Mouse (Mus musculus): ENCODE results near the gene Gk2.

Gk2 gene

GRCm38 (mm10) chr5:97456816-97457215 is at the start of gene Gk2:
Gene Gk2, minus strand, starts transcription at chr5:97457021.
- DNase-seq: no peak

DNA sequence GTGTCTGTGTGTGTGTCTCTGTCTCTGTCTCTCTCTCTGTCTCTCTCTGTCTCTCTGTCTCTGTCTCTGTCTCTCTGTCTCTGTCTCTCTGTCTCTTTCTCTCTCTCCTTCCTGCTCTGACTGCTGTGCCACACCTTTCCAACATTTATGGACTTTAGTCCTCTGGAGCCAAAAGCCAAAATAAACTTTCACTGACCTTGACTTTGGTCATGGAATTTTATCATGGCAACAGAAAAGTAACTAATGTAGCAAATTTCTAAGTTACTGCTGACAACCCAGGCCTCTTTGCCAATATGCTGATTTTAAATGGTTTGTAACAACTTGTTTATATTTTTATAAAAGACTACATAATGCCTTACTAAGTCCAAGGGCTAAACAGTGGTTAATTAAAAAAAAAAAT is 41.2 kb upstream of the Gk2 start:
- DNase-seq: no peak

DNA sequence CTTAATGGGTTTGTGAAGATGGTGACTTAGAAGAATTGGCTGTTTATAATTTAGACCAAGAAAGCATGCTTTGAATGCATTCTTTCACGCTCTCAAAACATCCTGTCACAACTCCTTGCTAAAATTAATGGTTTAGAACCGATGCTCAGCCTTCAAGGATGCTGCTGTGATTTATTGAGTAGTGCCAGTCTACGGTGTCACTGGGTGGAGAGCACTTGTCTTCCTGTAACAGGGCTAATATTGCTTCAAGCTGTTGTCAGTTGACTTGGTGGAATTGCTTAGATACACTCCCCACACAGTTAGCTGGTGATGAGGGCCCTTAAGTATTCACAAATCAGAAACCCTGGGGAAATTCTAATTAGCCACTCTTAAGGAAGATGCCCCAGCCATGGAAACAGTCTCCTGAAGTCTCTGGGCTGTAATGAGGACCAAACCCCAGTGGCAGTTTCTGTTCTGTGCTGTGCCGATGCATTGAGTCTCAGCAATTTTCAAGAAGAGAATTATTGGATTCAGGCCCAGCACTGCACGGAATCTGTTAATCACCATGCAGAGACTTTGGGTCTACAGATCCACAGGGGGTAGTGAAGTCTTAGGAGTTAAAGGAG is 38.8 kb upstream of the Gk2 start:
- DNase-seq: no peak

DNA sequence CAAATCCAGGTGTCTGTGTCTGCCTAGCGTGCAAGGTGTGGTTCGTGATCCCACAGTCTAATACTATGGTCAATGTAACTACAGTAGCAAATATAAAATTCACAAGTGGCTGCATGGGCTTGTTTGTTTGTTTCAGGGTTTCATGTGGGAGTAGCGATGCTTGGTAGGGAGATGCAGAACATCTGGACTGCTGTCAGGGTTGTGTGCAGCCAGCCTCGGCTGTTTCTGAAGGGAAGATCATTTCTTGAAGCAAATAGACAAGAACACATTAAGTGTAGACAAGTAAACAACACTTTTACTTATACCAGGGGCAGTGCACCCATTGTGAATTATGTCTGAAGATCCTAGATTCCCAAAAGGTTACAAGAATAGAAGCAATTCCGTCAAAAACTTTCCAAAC is 36.6 kb upstream of the Gk2 start:
- DNase-seq: no peak

DNA sequence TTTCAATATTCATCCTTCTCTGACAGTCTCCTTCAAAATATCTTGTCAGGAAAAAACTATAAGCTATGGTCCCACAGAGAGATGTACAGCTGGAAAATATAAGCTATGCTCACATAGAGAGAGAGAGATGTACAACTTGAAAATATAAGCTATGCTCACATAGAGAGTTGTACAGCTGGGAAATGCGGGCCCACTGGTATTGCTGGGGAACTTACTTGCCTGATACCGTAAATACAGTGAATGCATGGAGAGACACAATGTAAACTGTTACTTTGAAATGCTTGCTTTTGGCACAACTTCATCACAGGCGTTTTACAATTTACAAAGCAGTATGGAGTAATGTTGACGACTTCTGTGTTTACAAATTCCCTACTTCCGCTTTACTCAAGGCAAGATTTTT is 29.3 kb upstream of the Gk2 start:
- no peak for DNase-seq

DNA sequence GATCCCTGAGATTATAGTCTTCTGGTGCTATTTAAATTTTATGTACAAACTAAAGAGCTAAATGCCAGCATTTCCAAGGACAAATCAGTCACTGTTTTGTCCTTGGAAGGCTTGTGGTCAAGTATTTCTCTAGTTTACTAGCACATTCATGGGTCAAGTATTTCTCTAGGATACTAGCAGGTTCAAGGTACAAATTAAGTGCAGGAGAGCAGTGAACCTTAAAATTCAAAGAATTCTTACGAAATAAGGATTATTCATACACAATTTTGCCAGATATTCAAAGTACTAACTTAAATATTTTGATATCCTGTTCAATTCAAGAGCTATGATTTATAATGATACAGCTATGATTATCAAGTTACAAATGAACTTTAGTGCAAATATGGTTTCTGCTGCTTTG is 23.2 kb upstream of the Gk2 start:
- DNase-seq: no peak

DNA sequence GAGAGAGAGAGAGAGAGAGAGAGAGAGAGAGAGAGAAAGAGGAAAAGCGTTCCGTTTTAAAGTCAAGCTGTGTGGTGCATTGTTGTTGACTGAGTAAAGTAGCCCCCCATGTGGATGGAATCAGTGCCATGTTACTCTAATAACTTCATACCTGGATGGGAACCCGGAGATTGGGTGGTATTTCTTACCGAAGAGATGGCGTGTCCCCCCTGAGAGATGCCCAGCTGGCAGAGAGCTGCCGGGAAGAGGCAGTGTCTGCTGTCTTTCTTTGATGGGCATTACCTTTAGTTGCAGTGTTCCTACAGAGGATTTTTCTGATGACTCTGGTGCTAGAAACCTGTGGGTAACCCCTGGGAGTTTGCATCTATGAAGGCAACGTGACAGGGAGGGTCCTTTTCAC is 10.4 kb upstream of the Gk2 start:
- no peak for DNase-seq

- no peak for DNase-seq
Measured at GRCm38 (mm10) chr5:97466430-97467158, 9.8 kb upstream of the Gk2 start.

- no peak for DNase-seq
Measured at GRCm38 (mm10) chr5:97465956-97466355, 9.1 kb upstream of the Gk2 start.

DNA sequence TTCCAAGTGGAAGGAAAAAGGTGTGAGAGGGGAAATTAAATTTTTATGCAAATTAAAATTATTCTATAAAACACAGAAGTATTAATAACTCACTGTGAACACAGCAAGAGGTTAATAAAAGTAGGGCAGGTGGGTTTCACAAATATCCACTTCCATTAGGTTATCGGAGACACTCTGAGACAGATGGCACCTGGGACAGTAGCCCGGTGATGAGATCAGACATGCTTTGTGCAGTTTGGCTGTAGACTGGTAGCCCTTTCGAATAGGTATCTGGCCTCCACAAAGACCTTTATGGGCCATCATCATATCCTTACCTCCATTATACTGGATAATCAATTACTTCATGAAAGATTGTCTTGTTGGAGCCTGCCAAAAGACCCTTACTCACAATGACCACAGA is 6.0 kb upstream of the Gk2 start:
- no peak for DNase-seq

DNA sequence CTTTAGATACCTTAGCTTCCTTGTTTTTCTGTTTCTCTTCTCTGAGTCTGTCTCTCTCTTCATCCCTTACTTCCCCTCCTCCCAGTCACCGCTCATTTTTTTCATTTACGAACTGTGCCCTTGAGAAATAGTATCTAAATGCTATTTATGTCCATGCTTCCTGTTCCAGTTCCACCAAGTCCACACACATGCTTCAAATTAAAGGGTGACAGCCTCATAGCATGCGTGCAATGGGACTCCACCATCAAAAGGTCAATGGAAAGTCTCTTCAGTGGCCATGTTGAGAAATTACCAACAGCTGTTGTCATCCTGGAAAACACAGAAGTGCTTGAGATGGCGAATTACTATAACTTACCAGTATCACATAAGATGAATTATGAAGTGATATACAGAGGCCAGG is 5.4 kb downstream of the Gk2 start:
- DNase-seq: no peak

GRCm38 (mm10) chr5:97444191-97444590 is 12.6 kb downstream of the Gk2 start:
- DNase-seq: no peak

DNA sequence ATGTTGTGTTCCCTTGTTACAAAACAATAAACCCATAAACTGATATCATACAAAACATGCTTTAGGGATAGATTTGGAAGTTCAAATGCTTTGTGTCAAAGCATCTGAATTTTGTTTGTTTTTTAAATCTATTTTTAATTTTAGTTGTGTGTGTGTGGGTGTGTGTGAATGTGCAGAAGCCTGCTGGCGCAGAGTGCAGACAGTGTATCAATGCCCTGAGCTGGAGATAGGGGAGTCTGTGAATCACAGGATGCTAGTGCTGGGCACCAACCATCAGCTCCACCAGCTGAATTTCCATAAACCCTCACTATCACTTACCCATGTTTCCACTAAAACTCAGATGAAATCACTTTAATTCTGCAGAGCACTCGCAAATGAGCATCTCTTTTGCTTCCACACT is 24.3 kb downstream of the Gk2 start:
- DNase-seq: no peak

- no peak for DNase-seq
Measured at GRCm38 (mm10) chr5:97429976-97430375, 26.8 kb downstream of the Gk2 start.

DNA sequence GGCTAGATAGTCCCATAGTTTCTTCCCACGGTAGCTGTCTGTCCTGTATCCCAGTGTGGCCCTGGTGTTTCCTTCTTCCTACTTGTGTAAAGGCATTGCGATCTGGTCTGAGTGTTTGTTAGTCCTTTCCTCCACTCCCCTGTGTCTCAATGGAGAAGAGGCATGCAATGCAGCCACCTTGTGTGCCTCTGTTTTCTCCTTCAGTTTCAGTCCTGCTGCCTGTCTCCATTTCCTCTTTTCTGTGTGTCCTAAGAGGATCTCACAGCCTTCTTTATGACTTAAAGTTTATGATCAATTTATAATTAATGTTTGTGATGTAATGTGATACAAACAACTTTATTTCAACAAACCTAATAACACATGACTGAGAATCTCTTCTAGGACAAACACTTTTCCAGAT is 35.2 kb downstream of the Gk2 start:
- DNase-seq: no peak

DNA sequence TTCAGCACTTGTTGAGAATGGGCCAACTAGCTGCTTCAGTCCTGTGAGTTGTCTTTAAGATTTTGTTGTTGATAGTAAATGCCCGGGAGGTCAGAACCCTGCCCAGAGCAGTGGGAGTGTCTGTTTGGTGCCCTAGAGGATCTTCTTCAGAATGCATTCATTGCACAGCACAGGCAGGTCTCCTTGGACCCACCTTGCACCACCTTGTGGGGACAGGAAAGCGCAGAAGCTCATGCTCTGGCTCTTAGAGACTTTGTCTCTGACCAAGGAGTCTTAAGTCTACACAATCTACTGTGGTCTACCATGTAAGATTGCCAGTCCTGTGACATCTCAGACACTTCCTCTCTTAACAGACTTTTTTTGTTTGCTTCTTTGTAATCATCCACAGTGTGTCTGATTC is 39.6 kb downstream of the Gk2 start:
- DNase-seq: no peak

GRCm38 (mm10) chr5:97415837-97416236 is 41.0 kb downstream of the Gk2 start:
- DNase-seq: no peak

DNA sequence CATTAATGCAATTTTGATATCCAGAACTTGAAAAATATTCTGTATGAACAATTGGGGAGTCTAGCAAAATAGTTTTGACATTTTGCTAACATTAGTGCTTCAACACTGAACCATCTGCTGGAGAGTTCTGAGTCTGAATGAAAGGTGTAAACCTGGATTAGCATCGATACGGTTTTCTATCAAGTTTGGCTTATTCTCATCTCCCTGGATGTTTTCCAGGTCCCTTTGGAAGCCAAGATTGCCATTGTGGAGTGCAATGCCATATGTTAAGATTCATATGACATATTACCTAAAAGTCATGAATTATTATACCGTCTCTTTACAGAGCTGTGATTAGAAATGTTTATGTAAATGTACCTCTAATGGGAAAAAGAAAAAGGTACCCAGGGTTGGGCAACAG is 43.1 kb downstream of the Gk2 start:
- no peak for DNase-seq

GRCm38 (mm10) chr5:97410190-97410589 is 46.6 kb downstream of the Gk2 start:
- no peak for DNase-seq

- DNase-seq: no peak
Measured at GRCm38 (mm10) chr5:97409234-97409704, 47.6 kb downstream of the Gk2 start.

Measured in lung, postnatal 14 days (tissue).